Mouse (Mus musculus) C2C12 (cell line): ENCODE data around the gene Apba1. TPM values are rescaled to one million over a fixed set of nuclear protein-coding genes. Genes with fewer than 3 reads are reported as not detected.

Experiments used
- H3K27me3 ChIP-seq: one replicate; pipeline ENCODE4 v1.6.1; 2011; ENCODE audit not compliant: control insufficient read depth, insufficient read depth, insufficient read length
- H3K36me3 ChIP-seq: one replicate; pipeline ENCODE4 v1.6.1; 2011; ENCODE audit not compliant: control insufficient read depth, insufficient read depth
- H3K4me3 ChIP-seq: one replicate; pipeline ENCODE4 v1.5.1; 2011; ENCODE audit warnings: mild to moderate bottlenecking, control low read depth; ENCODE audit not compliant: poor library complexity, insufficient read depth, severe bottlenecking
- H3K79me2 ChIP-seq: one replicate; pipeline ENCODE4 v1.6.1; 2011; ENCODE audit not compliant: control insufficient read depth, insufficient read depth
- H3K79me3 ChIP-seq: one replicate; pipeline ENCODE4 v1.6.1; 2011; ENCODE audit warnings: low read depth, control low read depth
- H3ac ChIP-seq: one replicate; pipeline ENCODE3; 2011; ENCODE audit warnings: low read depth; ENCODE audit not compliant: control insufficient read depth, insufficient read length
- CEBPB ChIP-seq: IDR thresholded peaks from one replicate; pipeline ENCODE4 v1.6.1; 2011; ENCODE audit warnings: low read depth, mild to moderate bottlenecking, control low read depth, moderate library complexity
- CTCF ChIP-seq: IDR thresholded peaks from one replicate; pipeline ENCODE4 v1.5.1; 2011; ENCODE audit not compliant: control insufficient read depth, insufficient read depth, insufficient read length
- FOSL1 ChIP-seq: IDR thresholded peaks from one replicate; pipeline ENCODE4 v1.8.0; 2011; ENCODE audit warnings: mild to moderate bottlenecking, low read length; ENCODE audit not compliant: poor library complexity, insufficient read depth, severe bottlenecking
- MAX ChIP-seq: IDR thresholded peaks from one replicate; pipeline ENCODE4 v1.6.1; 2011; ENCODE audit warnings: mild to moderate bottlenecking, control low read depth
- MYOD1 ChIP-seq: IDR thresholded peaks from one replicate; pipeline ENCODE4 v1.6.1; 2011; ENCODE audit warnings: low read depth; ENCODE audit not compliant: control insufficient read depth, insufficient read length
- MYOG ChIP-seq: IDR thresholded peaks from one replicate; pipeline ENCODE4 v1.6.1; 2011; ENCODE audit not compliant: control insufficient read depth, insufficient read length; ENCODE audit errors: extremely low read depth
- USF1 ChIP-seq: IDR thresholded peaks from one replicate; pipeline ENCODE4 v1.6.1; 2011; ENCODE audit warnings: low read depth, mild to moderate bottlenecking, control low read depth, moderate library complexity
- long read RNA-seq, 2 experiments: library from polyadenylated mRNA; unstranded; transcript quantifications; one replicate each; pipeline ENCODE4 v2.0.0; 2019 to 2020
- polyA plus RNA-seq: library from polyadenylated mRNA; unstranded; fragments of >200 nt; fragmentation: generic; extraction: Trizol; gene quantifications from one replicate; pipeline ENCODE4 v1.2.1, GENCODE M21; 2012; ENCODE audit warnings: missing spikeins

Gene Apba1
- polyA plus RNA-seq = 0.02 TPM
- long read RNA-seq, experiment 1 = 0 reads
- long read RNA-seq, experiment 2 = 0 reads

DNA sequence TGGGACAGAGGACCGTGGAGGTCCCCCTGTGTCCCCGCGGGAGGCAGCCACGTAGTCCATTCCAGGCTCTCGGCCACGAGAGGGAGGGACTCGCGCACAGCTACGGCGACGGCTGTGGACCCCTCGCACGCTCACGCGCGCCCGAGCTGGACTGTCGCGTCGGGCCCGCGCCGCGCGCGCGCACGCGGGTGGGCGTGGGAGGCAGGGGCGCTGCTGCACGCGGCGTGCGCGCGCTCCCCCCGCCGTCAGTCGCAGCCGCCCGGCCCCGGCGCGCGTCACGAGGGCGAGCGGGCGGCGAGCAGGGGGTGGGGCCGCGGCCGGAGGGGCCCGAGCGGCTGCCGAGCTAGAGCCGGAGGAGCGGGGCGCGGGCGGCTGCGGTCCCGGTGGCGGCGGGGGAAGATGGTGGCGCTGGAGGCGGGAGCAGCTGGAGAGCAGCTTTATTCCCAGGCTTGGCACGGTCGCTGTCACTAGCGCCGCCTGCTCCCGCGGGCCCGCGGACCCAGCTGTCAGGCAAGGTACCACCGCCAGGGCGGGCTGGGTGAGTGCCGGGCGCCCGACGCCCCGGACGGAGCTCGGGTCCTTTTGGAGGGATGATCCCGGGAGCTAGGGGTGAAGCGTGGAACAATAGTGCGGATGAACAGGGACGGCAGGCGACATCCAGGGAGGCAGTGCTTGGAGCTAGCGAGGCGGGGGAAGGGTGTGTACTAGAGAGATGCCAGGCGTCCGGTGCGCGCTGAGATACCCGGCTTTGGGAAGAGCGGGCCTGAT is at the start of gene Apba1:
Gene Apba1 (plus strand): TSS at position 334 of the 768 bp plus-strand sequence.
- Histone ChIP-seq H3K79me3 (no peaks in the 10 kb centered on the region), H3K27me3 (peaks cover 12% of the 10 kb centered on the region), H3K36me3 (no peaks in the 10 kb centered on the region), H3K79me2 (no peaks in the 10 kb centered on the region), H3ac (peak within 1 kb of the TSS; percentile 87), H3K4me3 (peak within 1 kb of the TSS; percentile 42)
- TF ChIP-seq FOSL1 = no peak
- TF ChIP-seq CTCF = peak; percentile 44

DNA sequence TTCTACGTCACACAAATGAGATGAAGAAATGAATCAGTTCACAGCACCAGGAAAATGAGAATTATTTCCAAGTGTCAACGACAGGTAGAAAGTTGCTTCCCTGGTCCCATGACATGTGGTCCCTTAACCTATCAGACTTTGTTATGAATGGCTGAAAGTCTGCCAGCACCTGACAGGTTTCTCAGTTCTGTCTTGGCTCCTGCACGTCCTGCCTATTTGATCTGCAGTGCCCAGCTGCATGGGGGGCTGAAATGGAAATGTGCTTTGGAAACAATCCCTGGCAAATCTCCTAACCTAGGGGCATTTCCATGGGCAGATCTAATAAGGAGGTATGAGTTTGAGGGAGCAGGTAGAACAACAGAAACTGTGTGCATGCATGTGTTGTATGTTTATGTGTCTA is 12.2 kb upstream of the Apba1 start:
- Histone ChIP-seq H3K4me3 (no peak overlapping the region), H3K36me3 (no peaks in the 10 kb centered on the region), H3K79me3 (no peaks in the 10 kb centered on the region), H3ac (no peak overlapping the region), H3K79me2 (no peaks in the 10 kb centered on the region), H3K27me3 (no peaks in the 10 kb centered on the region)
- TF ChIP-seq CEBPB (no peak), MYOD1 (no peak), MAX (no peak), CTCF (no peak), USF1 (no peak), MYOG (no peak), FOSL1 (no peak)

DNA sequence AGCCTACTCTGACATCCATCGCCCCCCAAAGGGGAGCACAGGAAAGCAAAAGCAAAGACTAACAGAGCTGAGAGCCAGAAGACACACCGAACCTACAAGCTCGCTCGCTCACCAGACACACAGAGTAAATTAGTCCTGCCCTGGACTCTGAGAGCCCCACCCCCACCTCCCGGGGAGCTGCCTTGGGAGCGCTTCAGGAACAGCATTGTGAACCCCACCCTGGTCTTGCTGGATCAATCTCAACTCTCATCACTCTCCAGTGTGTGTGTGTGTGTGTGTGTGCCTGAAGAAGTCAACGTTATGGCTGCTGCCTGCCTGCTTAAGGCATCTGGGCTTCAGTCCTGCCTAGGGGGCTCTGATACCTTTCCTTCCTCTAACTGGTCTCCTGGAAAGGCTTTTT is 1.7 kb upstream of the Apba1 start:
- Histone ChIP-seq H3K79me3 (no peaks in the 10 kb centered on the region), H3K36me3 (no peaks in the 10 kb centered on the region), H3ac (no peak overlapping the region), H3K27me3 (peaks cover 4% of the 10 kb centered on the region), H3K79me2 (no peaks in the 10 kb centered on the region), H3K4me3 (no peak overlapping the region)
- TF ChIP-seq USF1 = no peak
- TF ChIP-seq MYOD1 = no peak
- TF ChIP-seq MAX = no peak
- TF ChIP-seq FOSL1 = no peak
- no peak for TF ChIP-seq CTCF
- no peak for TF ChIP-seq MYOG
- no peak for TF ChIP-seq CEBPB

DNA sequence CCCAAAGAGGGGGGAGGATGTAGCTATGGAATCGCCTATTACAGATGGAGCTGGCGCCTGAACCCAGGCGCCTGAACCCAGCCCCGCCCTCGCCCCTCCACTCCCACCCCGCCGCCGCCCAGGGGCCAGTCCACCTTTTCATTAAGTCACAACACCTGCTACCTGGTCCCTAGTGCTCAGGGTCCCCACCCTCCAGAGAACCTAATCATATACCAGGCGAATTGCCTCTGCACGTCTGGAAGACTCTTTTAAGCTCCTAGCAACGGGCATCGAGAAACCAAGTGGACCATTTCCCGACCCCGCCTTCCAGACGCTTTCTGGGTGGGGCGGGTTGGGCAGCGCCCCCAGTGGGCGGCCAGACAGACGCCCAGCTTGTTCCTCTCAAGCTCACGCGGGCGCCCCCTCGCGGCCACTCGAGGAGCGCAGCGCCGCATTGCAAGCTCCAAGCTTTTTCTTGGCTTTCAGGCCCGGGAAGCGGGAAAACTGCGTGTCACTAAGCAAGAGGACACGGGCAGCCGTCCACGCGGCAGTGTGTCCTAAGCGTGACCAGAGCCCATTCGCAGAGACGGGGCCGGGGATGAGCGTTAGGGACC is 630 bp upstream of the Apba1 start:
- H3K79me2 ChIP-seq = no peaks in the 10 kb centered on the region
- TF ChIP-seq USF1 = no peak
- TF ChIP-seq CTCF = peak; percentile 95
- peak overlapping the region; percentile 42 for H3K4me3 ChIP-seq
- no peaks in the 10 kb centered on the region for H3K79me3 ChIP-seq
- H3K27me3 ChIP-seq = peaks cover 5% of the 10 kb centered on the region
- no peaks in the 10 kb centered on the region for H3K36me3 ChIP-seq
- H3ac ChIP-seq = peak overlapping the region; percentile 87

DNA sequence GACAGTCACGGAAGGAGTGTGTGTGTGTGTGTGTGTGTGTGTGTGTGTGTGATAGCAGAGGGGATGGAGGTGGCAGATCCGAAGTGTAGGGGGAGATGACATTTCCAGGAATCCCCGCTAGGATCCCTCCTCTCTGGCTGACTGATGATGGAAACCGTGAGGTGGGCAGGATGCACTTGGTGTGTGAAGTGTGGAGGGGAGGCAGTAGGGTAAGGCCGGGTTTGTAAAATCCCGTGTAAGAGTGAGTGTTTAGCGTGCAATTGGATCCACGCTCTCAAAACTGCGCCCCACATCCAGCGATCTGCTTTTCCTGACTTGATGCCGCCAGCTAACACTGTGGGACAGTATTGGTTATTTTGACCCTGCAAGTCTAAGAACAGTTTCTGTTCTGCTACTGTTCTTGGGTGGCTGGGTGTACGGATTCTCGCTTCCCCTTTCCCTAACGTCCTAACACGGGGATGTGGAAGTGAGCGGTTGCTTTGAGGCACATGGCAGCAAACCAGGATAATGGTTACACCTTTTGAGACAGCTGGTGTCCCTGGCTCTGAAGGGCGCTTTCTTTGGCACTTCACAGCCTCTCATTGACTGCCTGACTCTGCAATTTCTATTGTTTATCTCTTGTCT is 747 bp downstream of the Apba1 start:
- Histone ChIP-seq H3K27me3 (peaks cover 15% of the 10 kb centered on the region), H3K79me2 (no peaks in the 10 kb centered on the region), H3K36me3 (no peaks in the 10 kb centered on the region), H3K79me3 (no peaks in the 10 kb centered on the region), H3K4me3 (peak overlapping the region; percentile 42), H3ac (no peak overlapping the region)
- no peak for TF ChIP-seq MYOG
- TF ChIP-seq USF1 = no peak
- TF ChIP-seq MAX = no peak
- no peak for TF ChIP-seq MYOD1
- no peak for TF ChIP-seq CEBPB
- no peak for TF ChIP-seq CTCF
- no peak for TF ChIP-seq FOSL1
